Mouse (Mus musculus) liver, embryonic 14.5 days (tissue): ENCODE data around the gene Ntn1.

Experiments
- CTCF ChIP-seq: IDR thresholded peaks from 2 replicates; pipeline ENCODE4 v1.5.1; 2016; ENCODE audit warnings: antibody characterized with exemption, low read depth, control low read depth
- EP300 ChIP-seq: IDR thresholded peaks from 2 replicates; pipeline ENCODE4 v1.6.1; 2016; ENCODE audit warnings: antibody characterized with exemption, low read depth

DNA sequence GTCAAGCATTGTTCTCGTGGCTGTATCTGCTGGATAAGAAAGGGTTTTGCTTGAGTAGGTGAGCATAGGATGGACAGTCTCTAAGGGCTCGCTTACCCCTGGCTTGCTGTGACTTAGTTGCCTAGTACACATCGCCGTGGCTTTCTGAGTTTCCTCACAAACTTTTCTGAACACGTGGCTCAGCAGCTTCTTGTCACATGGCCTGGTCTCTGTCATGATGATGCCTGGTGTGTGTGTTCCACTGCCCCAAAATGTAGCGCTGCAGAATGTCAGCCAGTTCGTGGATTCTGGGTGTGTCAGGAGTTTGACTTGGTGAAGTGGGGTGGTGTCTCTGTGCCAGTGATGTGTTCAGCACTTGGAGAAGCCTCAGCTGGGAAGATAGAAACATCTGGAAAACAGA lies 47.7 kb upstream of the Ntn1 start:
- no peak for TF ChIP-seq CTCF
- no peak for TF ChIP-seq EP300
